Mouse (Mus musculus) megakaryocyte, embryonic 14.5 days (primary cell): Measurements from ENCODE around the gene Proca1.
"Not testable (repeated sequence)": the region's sequence is repeated elsewhere in the genome, so short reads cannot be mapped to it uniquely, and the experiment has no call there.

Experiments
- FLI1 ChIP-seq: IDR thresholded peaks from 2 replicates; pipeline ENCODE4 v1.6.1; 2012; ENCODE audit warnings: low read length, inconsistent platforms, mixed read lengths
- GATA1 ChIP-seq: IDR thresholded peaks from 3 replicates; pipeline ENCODE4 v1.6.1; 2012; ENCODE audit warnings: mixed read lengths, low read length, inconsistent platforms, borderline replicate concordance

DNA sequence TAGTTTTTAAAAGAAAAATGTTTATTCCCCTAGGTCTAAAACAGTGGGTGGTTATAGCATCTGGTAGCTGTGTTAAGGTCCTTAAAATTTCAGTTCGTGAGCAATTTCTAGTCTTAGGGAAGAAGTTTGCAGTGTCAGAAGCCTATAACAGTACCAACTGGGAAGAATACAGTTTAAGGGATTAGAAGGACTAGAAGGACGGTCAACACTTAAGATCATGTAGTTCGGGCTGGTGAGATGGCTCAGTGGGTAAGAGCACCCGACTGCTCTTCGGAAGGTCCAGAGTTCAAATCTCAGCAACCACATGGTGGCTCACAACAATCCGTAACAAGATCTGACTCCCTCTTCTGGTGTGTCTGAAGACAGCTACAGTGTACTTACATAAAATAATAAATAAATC, 8.5 kb upstream of the Proca1 start:
- TF ChIP-seq GATA1, FLI1: not testable (repeated sequence)
